Mouse (Mus musculus) heart, postnatal 0 days (tissue): Measurements from ENCODE around the gene Jsrp1. TPM values are rescaled to one million over a fixed set of nuclear protein-coding genes. Genes with fewer than 3 reads are reported as not detected.

Source experiments
- ATAC-seq: fragments of 200-750 bp; cut with Nextera tagmentation; 2 replicates; pipeline ENCODE4 v1.8.0; 2017; ENCODE audit warnings: low read depth, moderate number of reproducible peaks, moderate library complexity; ENCODE audit not compliant: insufficient read depth
- DNase-seq: peaks from one replicate; pipeline ENCODE4 v3.0.0-alpha.2; 2016; ENCODE audit warnings: low spot score
- H3K27ac ChIP-seq: fragments of 300-500 bp; sonication (generic); 2 replicates; pipeline ENCODE4 v1.5.1; 2014; ENCODE audit warnings: low read depth, mild to moderate bottlenecking
- H3K27me3 ChIP-seq: fragments of 300-500 bp; sonication (generic); 2 replicates; pipeline ENCODE4 v1.6.1; 2014; ENCODE audit warnings: low read length, mixed read lengths; ENCODE audit not compliant: control insufficient read depth, insufficient read depth
- H3K36me3 ChIP-seq: fragments of 300-500 bp; sonication (generic); replicated peaks from 2 replicates; pipeline ENCODE4 v1.6.1; 2014; ENCODE audit warnings: low read length, mixed read lengths; ENCODE audit not compliant: control insufficient read depth, insufficient read depth
- H3K4me1 ChIP-seq: fragments of 300-500 bp; sonication (generic); 2 replicates; pipeline ENCODE4 v1.6.1; 2014; ENCODE audit warnings: antibody characterized with exemption; ENCODE audit not compliant: control insufficient read depth, insufficient read depth
- H3K4me2 ChIP-seq: fragments of 300-500 bp; sonication (generic); 2 replicates; pipeline ENCODE4 v1.6.1; 2014; ENCODE audit warnings: low read depth, mild to moderate bottlenecking, low read length, moderate library complexity
- H3K4me3 ChIP-seq: fragments of 300-500 bp; sonication (generic); 2 replicates; pipeline ENCODE4 v1.5.1; 2014; ENCODE audit warnings: low read depth, low read length
- H3K9ac ChIP-seq: fragments of 300-500 bp; sonication (generic); replicated peaks from 2 replicates; pipeline ENCODE4 v1.6.1; 2014; ENCODE audit warnings: low read depth, low read length, mixed read lengths
- H3K9me3 ChIP-seq: fragments of 300-500 bp; sonication (generic); replicated peaks from 2 replicates; pipeline ENCODE4 v1.6.1; 2016; ENCODE audit warnings: low read length; ENCODE audit not compliant: control insufficient read depth
- CTCF ChIP-seq: IDR thresholded peaks from 2 replicates; pipeline ENCODE4 v1.5.1; 2016; ENCODE audit warnings: antibody characterized with exemption, control low read depth, low read depth
- EP300 ChIP-seq: IDR thresholded peaks from 2 replicates; pipeline ENCODE4 v1.6.1; 2016; ENCODE audit warnings: antibody characterized with exemption, low read depth
- WGBS: fragments of 180-500 bp; shearing (Covaris S2); extraction: QIAGEN DNeasy Blood & Tissue Kit; methylation state at CpG from one replicate; pipeline ENCODE4 v1.1.7; 2014; 5-methylcytosine and 5-hydroxymethylcytosine counted together
- polyA plus RNA-seq: library from polyadenylated mRNA; unstranded; fragments of >200 nt; fragmentation: Nextera tagmentation; extraction: Ambion mirVana; gene quantifications from 2 replicates; pipeline ENCODE4 v1.2.1, GENCODE M21; 2015
- total RNA-seq: library from RNA; depleted of rRNA; stranded (reverse); fragments of >200 nt; gene quantifications from 2 replicates; pipeline ENCODE4 v1.2.3, GENCODE M21; 2014; ENCODE audit warnings: low replicate concordance

Jsrp1 gene
- total and polyA plus RNA-seq, 2 experiments from 2014 or later = 2.3 TPM; not detected in 1

- Histone ChIP-seq H3K4me1 (peaks cover 33% of the 10 kb centered on the region), H3K9me3 (no peaks in the 10 kb centered on the region), H3K4me3 (no peak overlapping the region), H3K27ac (no peak overlapping the region), H3K36me3 (peaks cover 39% of the 10 kb centered on the region), H3K27me3 (no peaks in the 10 kb centered on the region), H3K9ac (no peak overlapping the region; the same call in 1 of the 2 replicates), H3K4me2 (no peak overlapping the region)
- WGBS = 95% methylated on average over 2 of the region's 2 CpGs
- DNase-seq (no peak), ATAC-seq (no peak)
- TF ChIP-seq EP300 (no peak), CTCF (no peak)
Observed at GRCm38 (mm10) chr10:80804340-80804739, 9.0 kb downstream of the Jsrp1 start.

DNA sequence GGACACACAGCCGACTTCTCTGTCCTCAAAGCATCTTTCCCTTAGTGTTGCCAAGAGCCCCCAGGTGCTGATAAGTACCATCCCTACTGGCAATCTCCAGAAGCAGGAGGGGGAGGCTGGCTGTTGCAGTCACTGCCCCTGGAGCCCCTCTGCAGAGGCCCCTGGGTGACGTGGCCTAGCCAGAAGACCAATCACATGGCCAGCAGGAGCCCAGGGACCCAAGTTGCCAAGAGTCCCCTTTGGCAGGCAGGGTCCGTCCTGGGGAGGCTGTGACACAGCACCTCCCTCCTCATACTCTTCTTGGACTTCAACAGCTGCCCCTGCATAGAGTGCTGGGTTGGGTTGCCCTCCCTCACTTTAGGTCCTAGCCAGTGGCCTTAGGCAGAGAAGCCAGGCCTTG lies 10.3 kb downstream of the Jsrp1 start:
- TF ChIP-seq EP300 (no peak), CTCF (no peak)
- H3K9me3 ChIP-seq = no peaks in the 10 kb centered on the region
- no peaks in the 10 kb centered on the region for H3K27me3 ChIP-seq
- ATAC-seq (no peak), DNase-seq (no peak)
- no peak overlapping the region for H3K27ac ChIP-seq
- H3K4me2 ChIP-seq = no peak overlapping the region
- H3K36me3 ChIP-seq = peaks cover 39% of the 10 kb centered on the region
- peaks cover 22% of the 10 kb centered on the region for H3K4me1 ChIP-seq
- no peak overlapping the region for H3K9ac ChIP-seq
- WGBS = 61% methylated on average over 3 of the region's 3 CpGs
- H3K4me3 ChIP-seq = no peak overlapping the region

DNA sequence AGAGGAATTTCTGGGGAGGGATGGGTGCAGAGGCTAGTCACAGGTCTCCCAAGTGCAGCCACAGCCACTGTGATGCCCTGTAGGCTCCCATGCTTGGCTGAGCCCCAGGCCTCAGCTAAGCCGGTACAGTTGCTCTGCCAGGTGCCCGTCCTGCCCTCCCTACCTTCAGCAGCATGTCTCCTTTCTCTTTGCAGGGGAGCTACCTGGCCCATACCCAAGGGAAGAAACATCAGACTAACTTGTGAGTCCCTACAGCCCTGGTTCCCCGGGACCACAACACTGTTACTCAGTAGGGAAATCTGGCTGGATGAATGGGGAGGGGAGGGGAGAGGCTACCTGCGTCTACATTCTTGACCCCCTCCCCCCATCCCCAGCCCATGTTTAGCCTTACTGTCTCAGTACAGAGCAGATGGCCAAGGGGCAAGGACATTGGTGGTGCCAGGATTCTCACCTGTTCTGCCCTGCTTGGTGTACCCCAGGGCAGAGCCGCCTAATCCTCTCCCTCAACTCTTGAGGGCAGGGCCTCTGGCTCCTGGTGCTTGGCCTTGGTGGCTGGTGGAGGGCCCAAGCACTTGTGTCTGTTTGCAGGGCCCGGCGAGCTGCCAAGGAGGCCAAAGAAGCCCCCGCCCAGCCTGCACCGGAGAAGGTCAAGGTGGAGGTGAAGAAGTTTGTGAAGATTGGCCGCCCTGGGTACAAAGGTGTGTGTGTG lies 10.9 kb downstream of the Jsrp1 start:
- Histone ChIP-seq H3K4me2 (no peak overlapping the region), H3K27me3 (no peaks in the 10 kb centered on the region), H3K4me3 (no peak overlapping the region), H3K9me3 (no peaks in the 10 kb centered on the region), H3K4me1 (peaks cover 21% of the 10 kb centered on the region), H3K36me3 (peaks cover 39% of the 10 kb centered on the region), H3K27ac (no peak overlapping the region), H3K9ac (no peak overlapping the region)
- no peak for TF ChIP-seq CTCF
- no peak for TF ChIP-seq EP300
- ATAC-seq = no peak
- DNase-seq = no peak
- WGBS = 91% methylated on average over 10 of the region's 10 CpGs

DNA sequence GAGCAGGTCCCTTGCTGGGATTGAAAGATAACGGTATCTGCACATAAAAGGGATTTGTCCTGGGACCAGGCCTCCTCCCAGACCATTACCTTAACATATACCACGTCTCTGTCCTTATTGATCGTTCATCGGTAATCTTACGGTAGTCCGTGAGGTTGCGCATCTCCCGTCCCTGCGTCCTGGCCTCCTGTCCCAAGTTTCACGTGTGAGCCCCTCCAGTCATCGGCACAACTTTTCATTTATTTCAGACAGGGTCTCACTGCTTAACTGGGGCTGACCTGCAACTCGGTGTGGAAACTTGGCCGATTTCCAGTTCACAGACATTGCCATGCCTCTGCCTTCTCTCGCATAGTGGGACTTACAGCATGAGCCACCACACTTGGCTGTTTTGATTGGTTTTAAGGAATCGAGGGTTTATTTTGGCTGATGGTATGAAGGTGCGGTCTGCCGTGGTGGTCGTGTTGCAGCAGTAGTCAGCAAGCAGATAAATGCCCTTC lies 14.2 kb downstream of the Jsrp1 start:
- no peak for ATAC-seq
- WGBS = 2% methylated on average over 18 of the region's 18 CpGs

DNA sequence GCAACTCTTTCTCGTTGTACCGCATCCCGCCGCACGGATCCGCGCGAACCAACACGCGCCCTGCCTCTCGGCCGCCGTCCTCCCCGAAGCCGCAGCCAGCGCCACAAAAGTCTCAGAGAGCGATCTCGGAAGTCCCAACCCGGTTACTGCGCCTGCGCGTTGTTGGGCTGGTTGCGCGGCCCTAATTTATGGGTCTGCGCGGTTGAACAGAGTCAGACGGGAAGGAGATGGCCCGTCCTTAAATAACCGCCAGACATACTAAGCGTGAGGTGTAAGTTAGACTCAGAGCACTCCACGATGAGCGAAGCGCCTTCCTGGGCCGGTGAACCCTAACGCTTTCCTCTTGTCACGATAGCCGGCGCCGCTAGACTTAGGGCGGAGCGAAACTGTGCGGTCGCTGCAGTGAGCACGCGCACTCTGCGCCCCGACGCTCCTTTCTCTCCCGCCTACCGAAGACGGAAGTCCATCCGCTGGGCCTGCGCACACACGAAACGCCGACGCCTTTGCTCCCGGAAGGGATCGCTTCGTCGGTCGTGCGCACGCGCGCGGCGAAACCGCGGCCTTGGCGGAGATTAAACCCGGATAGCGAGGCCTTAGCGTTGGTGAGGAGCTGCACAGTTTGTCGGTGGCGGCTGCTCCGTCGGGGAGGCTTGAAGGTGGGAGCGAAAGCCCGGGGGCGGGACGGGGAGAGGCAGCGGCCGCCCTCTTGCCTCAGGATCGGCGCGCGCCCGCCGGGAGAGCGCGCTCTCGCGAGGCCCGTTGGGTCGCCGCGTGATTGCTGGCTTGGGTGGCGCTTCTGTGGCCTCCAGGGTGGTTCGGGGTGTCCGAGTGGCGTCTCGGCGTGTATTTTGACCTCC lies 14.9 kb downstream of the Jsrp1 start, which contains the start of the genes Sf3a2 and Plekhj1:
Gene Sf3a2 (plus strand): TSS at position 49 of the 857 bp plus-strand sequence.
Gene Plekhj1 (minus strand): TSS at position 477 of the 857 bp plus-strand sequence.
- Histone ChIP-seq H3K4me1 (peaks cover 22% of the 10 kb centered on the region), H3K4me3 (peak within 1 kb of the TSS; percentile 90), H3K27ac (peak within 1 kb of the TSS; percentile 98), H3K9me3 (no peaks in the 10 kb centered on the region), H3K27me3 (no peaks in the 10 kb centered on the region), H3K4me2 (peak within 1 kb of the TSS; percentile 96), H3K36me3 (peaks cover 54% of the 10 kb centered on the region), H3K9ac (peak within 1 kb of the TSS; percentile 96)
- ATAC-seq (peak; percentile 93), DNase-seq (peak; percentile 98)
- no peak; the same call in 1 of the 2 replicates for TF ChIP-seq EP300
- no peak for TF ChIP-seq CTCF
- WGBS = under 1% methylated on average over 103 of the region's 104 CpGs

More for the DNA sequence above, 14.2 kb downstream of the Jsrp1 start:
- peaks cover 22% of the 10 kb centered on the region for H3K4me1 ChIP-seq
- peak overlapping the region; percentile 98 for H3K27ac ChIP-seq
- H3K4me2 ChIP-seq = peak overlapping the region; percentile 96
- peak; percentile 21 for DNase-seq
- no peaks in the 10 kb centered on the region for H3K9me3 ChIP-seq
- H3K4me3 ChIP-seq = peak overlapping the region; percentile 90
- H3K9ac ChIP-seq = peak overlapping the region; percentile 96
- TF ChIP-seq EP300 (no peak), CTCF (no peak)
- peaks cover 54% of the 10 kb centered on the region for H3K36me3 ChIP-seq
- H3K27me3 ChIP-seq = no peaks in the 10 kb centered on the region
